Mouse (Mus musculus) G1E (cell line): ENCODE measurements around the gene Rgl1.

Source experiments
- CTCF ChIP-seq: IDR thresholded peaks from 2 replicates; pipeline ENCODE4 v1.5.1; 2012; ENCODE audit warnings: low read depth, low read length, inconsistent platforms, mixed read lengths
- GATA1 ChIP-seq: IDR thresholded peaks from 2 replicates; pipeline ENCODE4 v1.6.1; 2012; ENCODE audit warnings: borderline replicate concordance, low read length, inconsistent platforms, mixed read lengths
- GATA2 ChIP-seq: IDR thresholded peaks from 2 replicates; pipeline ENCODE4 v1.6.1; 2012; ENCODE audit warnings: low read depth, low read length, inconsistent platforms, borderline replicate concordance
- POLR2AphosphoS5 ChIP-seq: IDR thresholded peaks from 2 replicates; pipeline ENCODE4 v1.6.1; 2012; ENCODE audit warnings: low read depth, low read length, inconsistent platforms; ENCODE audit not compliant: insufficient replicate concordance
- TAL1 ChIP-seq: conservative IDR thresholded peaks from 2 replicates; pipeline ENCODE4 v1.6.1; 2012; ENCODE audit warnings: low read depth, low read length, inconsistent platforms, mixed read lengths

DNA sequence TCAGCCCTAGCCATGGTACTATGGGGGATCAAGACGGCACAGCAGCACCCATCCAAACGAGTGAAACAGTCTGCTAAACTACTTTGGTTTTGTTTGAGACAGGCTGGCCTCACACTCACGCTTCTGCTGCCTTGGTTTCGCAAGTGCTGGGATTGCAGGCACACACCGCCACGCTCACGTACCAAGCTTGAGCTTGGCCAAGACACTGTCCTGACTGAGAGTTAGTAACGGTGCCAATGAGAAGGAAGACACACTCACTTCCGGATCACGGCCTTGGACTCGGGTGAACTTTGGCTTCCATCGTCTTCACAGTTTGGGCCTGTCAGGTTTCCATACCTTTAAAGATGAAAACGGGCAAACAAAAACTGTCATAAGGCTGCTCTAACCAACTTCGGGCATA is 194.8 kb downstream of the Rgl1 start:
- no peak for TF ChIP-seq TAL1
- TF ChIP-seq CTCF, result no peak
- TF ChIP-seq POLR2AphosphoS5, result no peak
- no peak for TF ChIP-seq GATA1
- TF ChIP-seq GATA2, result no peak
